Mouse (Mus musculus): ENCODE data around the gene Mup4.
"Not testable (repeated sequence)": the region's sequence is repeated elsewhere in the genome, so short reads cannot be mapped to it uniquely, and the experiment has no call there.

The Mup4 gene

DNA sequence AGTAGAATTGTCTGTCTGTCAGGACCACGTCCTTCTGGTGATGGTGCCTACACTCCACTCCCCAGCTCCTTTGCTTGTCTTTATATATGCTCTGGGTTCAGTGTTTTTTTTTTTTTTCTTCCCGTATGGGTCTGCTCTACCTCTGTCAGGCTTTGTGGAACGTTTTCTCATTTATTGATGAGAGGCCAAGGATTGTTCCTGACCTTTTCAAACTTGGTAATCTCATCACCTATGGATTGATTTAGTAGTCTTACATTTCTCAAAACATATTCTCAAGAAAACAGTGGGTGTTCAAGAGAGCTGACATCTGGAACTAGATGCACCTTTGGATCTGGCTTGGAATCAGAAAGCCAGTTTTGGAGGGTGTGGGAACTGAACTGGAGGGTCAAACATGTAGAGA is at the start of gene Mup4:
TSS of gene Mup4 (minus strand) at position 101 of the 400 bp plus-strand sequence.
- DNase-seq (ENCODE audit: low spot score in 2 of 2): no peak

DNA sequence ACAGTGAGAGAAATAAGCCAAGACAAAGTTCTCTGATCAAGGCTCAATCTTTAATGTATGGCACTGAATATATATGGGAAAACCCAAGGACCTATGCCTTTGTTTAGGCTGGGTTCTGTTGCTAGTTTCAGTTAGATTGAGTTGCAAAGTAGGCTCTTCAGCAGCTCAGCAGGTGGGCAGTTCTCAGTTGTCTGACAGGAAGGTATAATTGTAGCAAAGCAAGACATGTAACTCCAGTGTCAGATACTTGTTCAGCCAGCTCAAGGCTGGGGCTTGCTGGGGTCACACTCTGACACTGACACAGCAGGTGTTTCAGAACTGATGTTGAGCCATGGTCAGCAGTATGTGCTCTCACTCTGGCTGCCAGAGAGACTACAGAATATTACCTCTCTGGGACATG is 37.4 kb upstream of the Mup4 start:
- not testable (repeated sequence) for DNase-seq (ENCODE audit: low spot score in 2 of 2)

DNA sequence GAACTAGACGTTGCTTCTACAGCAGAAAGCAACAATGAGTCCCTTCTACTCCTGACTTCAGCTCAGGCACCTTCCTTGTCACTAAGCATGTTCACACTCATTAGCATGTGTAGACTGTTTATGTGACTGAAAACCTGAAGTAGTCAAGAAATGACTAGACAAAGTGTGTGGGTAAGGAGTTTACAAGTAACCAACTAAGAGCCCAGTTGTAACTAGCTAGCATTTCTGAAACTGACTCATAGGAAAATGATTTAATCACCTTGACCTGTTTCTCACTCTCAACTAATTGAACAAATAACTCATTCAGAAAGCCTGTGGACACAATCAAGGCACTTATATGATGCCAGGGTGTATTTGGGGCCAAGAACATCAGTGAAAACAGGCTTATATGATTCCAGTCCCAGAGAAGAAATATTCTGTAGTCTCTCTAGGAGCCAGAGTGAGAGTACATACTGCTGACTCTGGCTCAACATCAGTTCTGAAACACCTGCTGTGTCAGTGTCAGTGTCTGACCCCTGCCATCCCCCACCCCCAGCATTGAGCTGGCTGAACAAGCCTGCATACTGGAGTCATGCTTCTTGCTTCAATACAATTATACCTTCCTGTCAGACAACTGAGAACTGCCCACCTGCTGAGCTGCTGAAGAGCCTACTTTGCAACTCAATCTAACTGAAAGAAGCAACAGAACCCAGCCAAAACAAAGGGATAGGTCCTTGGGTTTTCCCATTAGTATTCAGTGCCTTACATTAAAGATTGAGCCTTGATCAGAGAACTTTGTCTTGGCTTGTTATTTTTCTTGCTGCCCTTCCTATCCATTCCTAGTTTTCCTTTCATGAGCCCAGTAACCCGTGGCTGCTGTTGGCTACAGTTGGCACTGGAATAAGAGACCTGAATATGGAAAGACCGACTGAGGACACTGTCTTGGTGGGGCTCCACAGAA is 3.2 kb upstream of the Mup4 start, which contains the start of gene Mup6:
TSS of gene Mup6 (plus strand) at position 890 of the 940 bp plus-strand sequence.
- DNase-seq (ENCODE audit: low spot score in 2 of 2): no peak

DNA sequence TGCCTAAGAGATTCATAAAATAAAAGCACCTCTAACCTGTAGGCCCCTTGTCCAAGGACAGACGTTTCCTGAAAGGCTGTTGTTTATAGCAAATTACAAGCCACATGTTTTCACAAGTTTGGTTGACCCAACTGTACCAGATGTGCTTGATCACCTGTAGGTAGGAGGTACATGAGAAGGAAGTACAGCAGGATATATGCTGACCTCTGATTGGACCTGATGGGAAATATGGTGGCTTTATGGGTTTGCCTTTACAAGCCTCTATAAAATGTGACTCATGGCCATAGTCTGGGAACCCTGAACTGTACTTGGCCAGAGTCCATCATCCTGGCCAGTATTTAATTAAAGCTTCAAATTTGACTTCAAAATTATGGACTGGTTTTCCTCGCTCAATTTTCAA is 23.0 kb downstream of the Mup4 start:
- DNase-seq (ENCODE audit: low spot score in 2 of 2): no peak

DNA sequence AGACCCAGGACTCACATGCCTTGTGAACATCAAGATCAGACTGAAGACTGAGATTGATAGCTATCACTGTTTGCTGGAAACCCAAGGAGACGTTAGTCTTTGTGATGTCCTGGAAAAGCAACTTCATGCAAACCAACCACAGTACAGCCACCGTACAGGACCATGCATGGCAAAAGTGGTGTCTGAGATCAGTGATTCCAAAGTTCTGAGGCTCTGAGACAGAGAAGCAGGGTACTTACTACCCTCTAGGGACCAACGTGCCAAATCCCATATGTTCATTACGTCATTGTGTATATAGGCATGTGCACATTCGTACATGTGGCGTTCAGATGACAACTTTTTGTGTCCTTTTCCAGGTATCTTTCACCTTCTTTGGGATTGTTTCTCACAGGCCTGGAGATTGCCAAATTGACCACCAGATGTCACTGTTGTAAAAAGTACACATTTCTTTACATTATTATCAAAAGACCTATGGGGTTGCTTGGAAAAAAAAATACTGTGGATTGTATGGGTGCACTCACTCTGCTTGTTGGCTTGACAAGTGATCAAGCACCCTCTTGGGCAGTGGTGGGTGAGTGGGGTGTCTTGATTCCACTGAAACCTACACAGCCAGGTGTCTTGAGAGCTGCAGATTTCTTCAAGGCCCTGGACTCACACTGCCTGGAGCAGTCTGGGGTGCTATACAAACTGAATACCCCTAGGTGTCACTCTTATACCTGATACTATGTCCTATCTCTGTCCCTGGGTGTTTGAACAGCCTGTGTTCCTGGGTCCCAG is 27.8 kb downstream of the Mup4 start:
- DNase-seq (ENCODE audit: low spot score in 2 of 2): no peak

DNA sequence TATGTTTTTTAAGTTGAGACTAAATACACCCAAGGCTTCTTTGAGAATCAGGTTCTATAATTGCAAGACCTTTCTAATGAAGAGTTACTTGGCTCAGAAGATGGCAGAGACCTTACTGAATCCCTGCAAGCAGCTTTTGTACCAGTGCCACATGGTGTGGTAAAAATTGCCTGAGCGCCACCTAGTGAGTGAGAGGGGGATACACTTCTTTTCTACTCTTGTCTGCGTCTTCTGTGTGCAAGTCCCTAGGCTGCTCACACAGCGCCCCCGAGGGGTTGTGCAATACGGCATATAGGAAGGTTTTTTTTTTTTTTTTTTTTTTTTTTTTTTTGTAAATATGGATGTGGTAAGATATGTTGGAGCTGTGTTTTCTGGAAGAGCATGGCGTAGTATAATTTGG is 32.2 kb downstream of the Mup4 start:
- peak; percentile 74 to 87 for DNase-seq (ENCODE audit: low spot score in 2 of 2)

DNA sequence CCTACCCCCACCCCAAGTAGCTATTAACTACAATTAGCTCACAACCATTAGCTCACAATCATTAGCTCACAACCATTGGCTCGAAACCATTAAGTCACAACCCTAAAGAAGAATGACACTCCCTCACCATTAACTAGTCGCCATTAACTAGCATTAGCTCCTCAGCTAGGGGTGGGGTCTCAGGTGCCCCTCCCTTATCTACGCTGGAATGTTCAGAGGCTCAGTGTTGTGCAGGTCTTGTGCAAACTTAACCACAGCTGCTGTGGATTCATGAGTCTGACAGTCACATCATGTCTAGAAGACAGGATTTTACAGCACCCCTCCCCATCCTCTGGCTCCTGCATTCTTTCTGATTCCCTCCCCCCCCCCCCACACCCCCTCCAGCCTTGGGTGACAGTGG is 32.8 kb downstream of the Mup4 start:
- DNase-seq (ENCODE audit: low spot score in 2 of 2): no peak

DNA sequence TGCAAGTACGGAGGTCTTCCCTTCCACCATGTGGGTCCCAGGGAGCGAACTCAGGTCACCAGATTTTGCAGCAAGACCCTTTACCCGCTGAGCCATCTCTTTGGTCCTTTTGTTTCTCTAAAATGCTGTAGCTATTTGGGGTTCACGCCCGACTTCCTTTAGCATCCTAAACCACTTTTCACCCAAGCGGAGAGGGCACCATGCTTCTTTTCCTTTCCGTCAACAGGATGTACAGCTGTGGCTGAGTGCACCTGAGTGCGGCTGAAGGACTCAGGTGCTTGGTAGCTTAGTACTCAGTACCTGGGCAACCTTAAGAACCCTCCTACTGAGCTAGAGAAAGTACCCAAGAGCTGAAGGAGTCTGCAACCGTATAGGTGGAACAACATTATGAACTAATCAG is 35.4 kb downstream of the Mup4 start:
- DNase-seq (ENCODE audit: low spot score in 2 of 2): peak; percentile 16 to 18

DNA sequence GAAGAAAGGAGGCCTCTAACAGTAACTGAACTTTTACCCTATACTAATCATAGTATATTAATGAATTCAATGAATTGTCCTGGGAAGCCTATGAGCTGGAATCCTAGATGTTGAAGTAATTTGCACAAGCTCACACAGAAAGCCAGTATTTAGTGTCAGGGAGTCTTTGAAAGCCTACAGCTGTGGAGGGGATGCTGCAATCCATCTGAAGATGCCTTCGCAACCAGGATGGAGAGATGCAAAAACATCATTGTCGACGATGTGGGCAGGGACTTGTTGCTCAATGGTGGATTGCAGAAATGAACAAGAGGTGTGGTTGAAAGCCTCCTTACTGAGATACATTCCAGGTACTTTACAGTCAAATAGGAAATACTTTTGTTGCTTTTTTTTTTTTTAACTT is 42.5 kb downstream of the Mup4 start:
- no peak for DNase-seq (ENCODE audit: low spot score in 2 of 2)

DNA sequence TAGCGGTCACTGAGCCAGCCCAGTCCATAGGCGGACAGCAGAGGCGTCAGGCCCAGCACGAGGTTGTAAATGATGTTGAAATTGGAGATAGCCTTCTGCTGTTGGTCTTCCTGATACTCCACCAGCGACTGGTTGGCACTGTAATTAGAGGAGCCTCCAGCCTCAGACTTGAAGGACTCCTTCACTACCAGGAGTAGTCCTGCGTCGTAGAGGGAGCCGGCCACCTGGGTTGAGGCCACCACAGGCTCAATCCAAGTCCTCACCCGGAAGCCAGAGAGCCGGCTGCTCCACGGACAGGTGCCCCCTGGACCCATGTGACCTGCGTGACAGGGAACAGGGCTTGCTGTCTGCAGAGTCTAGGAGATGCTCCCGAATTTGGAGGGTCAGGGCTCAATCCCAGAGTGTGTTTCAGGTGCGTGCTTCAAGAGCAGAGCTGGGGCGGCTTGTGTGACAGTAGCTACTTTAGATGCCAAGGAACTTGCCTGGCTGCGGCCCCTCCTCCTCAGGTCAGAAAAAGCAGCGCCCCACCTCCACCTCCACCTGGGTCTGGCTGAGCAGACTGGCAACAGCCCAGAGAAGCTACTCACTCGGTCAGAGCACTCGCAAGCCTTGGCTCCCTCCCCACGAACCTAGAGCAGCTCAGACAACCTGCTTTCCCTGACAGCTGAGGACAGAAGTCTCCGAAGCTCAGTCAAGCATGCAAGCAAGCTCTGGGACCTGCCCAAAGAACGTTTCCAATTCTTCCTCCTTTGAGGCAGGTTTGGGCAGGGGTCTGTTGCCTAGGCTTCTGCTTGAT is 45.7 kb downstream of the Mup4 start, which contains the start of gene Slc46a2:
TSS of gene Slc46a2 (minus strand) at position 449 of the 796 bp plus-strand sequence.
- DNase-seq (ENCODE audit: low spot score in 2 of 2): no peak

DNA sequence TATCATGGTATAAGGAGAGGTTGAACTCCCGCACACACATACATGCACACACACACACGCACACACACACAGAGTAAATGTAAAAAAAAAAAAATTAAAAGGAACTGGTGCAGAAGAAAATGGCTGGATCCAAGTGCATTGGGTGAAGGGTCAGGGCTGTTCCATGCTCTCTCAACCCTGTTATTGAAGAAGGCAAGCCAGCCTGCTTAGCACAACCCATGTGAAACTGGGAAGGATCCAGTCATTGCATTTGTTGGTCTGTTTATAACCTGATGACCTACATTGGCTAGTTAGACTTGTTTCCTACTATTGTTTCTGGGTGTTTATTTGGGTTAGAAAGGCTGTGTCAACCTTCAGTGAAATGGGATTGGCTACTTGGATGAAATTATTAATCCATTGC is 51.7 kb downstream of the Mup4 start:
- DNase-seq (ENCODE audit: low spot score in 2 of 2): no peak

DNA sequence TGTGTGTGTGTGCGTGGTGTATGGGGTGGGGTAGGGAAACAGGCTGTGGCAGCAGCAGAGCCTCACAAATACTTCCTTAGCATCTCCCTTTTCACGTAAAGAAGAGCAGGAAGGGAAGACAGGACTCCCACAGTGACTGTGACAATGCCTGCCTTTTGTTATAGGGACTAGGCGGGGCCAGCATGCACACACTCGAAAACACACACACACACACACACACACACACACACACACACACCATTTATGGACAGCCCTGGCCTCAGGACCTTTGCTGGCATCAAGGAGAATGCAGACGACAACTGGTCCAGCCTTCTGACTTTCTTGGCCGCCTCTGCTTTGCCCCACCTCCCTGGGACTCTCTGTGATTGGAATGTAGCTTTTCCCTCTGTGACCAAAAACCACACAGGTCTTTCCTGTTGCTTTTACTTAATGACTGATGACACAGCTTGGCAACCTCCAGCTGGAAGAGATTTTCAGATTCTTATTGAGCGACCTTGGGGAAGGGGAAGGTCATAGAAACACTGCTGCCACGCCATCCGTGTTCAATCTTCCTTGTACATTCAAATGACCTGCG is 52.8 kb downstream of the Mup4 start:
- DNase-seq (ENCODE audit: low spot score in 2 of 2): no peak

DNA sequence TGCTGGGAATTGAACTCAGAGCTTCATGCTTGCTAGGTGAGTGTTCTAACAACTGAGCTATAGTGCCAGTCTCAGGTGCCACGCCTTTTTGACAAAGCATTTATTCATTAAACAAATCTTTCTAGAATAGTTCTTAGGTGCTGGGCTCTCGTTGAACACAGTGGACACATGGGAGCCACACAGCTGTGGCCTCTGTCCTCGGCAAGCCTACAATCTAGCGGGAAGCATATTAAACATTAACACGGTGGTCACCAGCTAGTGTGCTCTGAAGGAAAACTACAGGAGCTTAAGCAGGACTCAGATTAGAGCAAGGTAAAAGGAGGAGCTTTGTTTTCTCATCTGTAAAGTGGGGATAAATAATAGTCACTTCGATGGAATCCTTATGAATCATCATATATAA is 53.4 kb downstream of the Mup4 start:
- DNase-seq (ENCODE audit: low spot score in 2 of 2): no peak

Measured in thymus, postnatal 10 days (tissue).